Comparison of ENCODE assay signal across 8 mouse cellular contexts in the genomic region with DNA sequence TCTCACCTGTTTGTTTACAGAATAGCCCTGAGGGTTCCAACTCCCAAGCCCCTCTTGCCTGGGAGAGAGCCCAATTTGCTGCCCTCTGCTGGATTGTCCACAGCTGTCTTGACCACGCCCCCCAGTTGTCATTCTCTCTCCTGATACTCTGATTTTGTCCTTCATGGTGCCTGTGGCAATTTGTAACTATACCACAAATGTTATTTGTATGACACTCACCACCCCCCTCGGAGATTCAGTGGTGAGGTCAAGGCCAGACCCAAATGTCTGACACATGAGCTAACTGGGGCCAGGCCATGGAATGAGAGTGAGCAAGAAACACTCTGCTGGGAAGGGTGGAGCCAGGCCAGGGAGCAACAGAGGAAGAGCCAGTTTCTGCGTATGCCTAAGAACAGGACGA. TPM values are rescaled to one million over a fixed set of nuclear protein-coding genes. Genes with fewer than 3 reads are reported as not detected.
DNase-seq lines count a peak whose midpoint lies in the region; ATAC-seq and TF ChIP-seq lines count a peak whose summit lies in the region.

No protein-coding gene starts in this region.

- peaks cover 4 to 31% of the 10 kb centered on the region in 2 experiments; a peak in 3 of 4 replicates for H3K4me1 ChIP-seq in CH12.LX (ENCODE audit: control insufficient read depth in 1 of 2, insufficient read depth in 2 of 2)
- no peaks in the 10 kb centered on the region for H3K4me1 ChIP-seq in intestine, embryonic 16.5 days (ENCODE audit: control insufficient read depth, insufficient read depth, low read length)

- no peak overlapping the region for H3K27ac ChIP-seq in CH12.LX (ENCODE audit: insufficient read depth, low read depth)
- no peak overlapping the region for H3K27ac ChIP-seq in intestine, embryonic 16.5 days (ENCODE audit: low read length)

- H3K4me3 ChIP-seq in CH12.LX (replicated peaks in 1 of 3; ENCODE audit: low read depth in 2 of 3, low read length in 2 of 3, poor library complexity in 1 of 3), result no peak overlapping the region
- H3K4me3 ChIP-seq in intestine, embryonic 16.5 days (ENCODE audit: low read length), result no peak overlapping the region

- peak; percentile 45 for TF ChIP-seq RAD21 in CH12.LX (IDR thresholded peaks at IDR 0.05; ENCODE audit: low read depth, low read length)

- peak in 1 of 2 experiments; percentile 72; a peak in 2 of 4 replicates for TF ChIP-seq CTCF in CH12.LX (conservative IDR thresholded peaks at IDR 0.05 in 1 of 2, IDR thresholded peaks at IDR 0.05 in 1 of 2; ENCODE audit: low read depth in 2 of 2, low read length in 2 of 2)

- no peak for TF ChIP-seq POLR2A in CH12.LX (IDR thresholded peaks at IDR 0.05; ENCODE audit: low read depth, low read length)

- H3K79me2 ChIP-seq in CH12.LX (replicated peaks; ENCODE audit: control insufficient read depth, extremely low read depth, insufficient read depth, poor library complexity, severe bottlenecking), result no peaks in the 10 kb centered on the region

- H3K36me3 ChIP-seq in CH12.LX (replicated peaks in 1 of 2; ENCODE audit: control insufficient read depth in 1 of 2, insufficient read depth in 1 of 2, low read length in 1 of 2), result peaks cover 0 to 10% of the 10 kb centered on the region in 2 experiments
- no peaks in the 10 kb centered on the region for H3K36me3 ChIP-seq in intestine, embryonic 16.5 days (ENCODE audit: control insufficient read depth, insufficient read depth, low read length)

- H3K4me2 ChIP-seq in CH12.LX (ENCODE audit: insufficient read depth, low read depth, poor library complexity, severe bottlenecking), result no peak overlapping the region
- no peak overlapping the region for H3K4me2 ChIP-seq in intestine, embryonic 16.5 days (ENCODE audit: low read depth, low read length)

- dilution Hi-C loops in CH12.LX (cut with MboI; ENCODE audit: extremely low pct_ligation_motif_present, extremely low pct_unique_long_range_greater_than_20kb, low sequenced_read_pairs), result no loop called here

- H3K9me3 ChIP-seq in CH12.LX (replicated peaks; ENCODE audit: low read length), result peaks cover 8% of the 10 kb centered on the region
- H3K9me3 ChIP-seq in intestine, embryonic 16.5 days (ENCODE audit: control insufficient read depth, low read length), result no peaks in the 10 kb centered on the region; the same call in 1 of the 2 replicates

- TF ChIP-seq EP300 in CH12.LX (IDR thresholded peaks at IDR 0.05; ENCODE audit: low read length), result no peak

- WGBS in intestine, embryonic 16.5 days, result 20% methylated on average over 4 of the region's 4 CpGs

- ATAC-seq in intestine, embryonic 16.5 days, result peak; percentile 52

- in situ Hi-C loops in CH12.LX (cut with MboI; ENCODE audit: low pct_ligation_motif_present, low pct_unique_long_range_greater_than_20kb, low sequenced_read_pairs), result no loop called here

- peaks cover under 1% of the 10 kb centered on the region for H3K27me3 ChIP-seq in CH12.LX (replicated peaks)
- no peaks in the 10 kb centered on the region for H3K27me3 ChIP-seq in intestine, embryonic 16.5 days (replicated peaks; ENCODE audit: control insufficient read depth, insufficient read depth, low read length)

- DNase-seq in kidney, adult 18-20 months, result peak; percentile 28
- DNase-seq in kidney, adult 11 months, result no peak
- peak; percentile 34 for DNase-seq in CH12.LX (ENCODE audit: extremely low read depth)
- peak; percentile 84 to 92 for DNase-seq in adrenal gland, adult (ENCODE audit: inconsistent age in 2 of 2, low spot score in 1 of 2)
- peak; percentile 64 for DNase-seq in retina, postnatal 1 day
- no peak for DNase-seq in cerebellum, adult 9-10 months
- no peak for DNase-seq in left cerebral cortex, adult 9 months (ENCODE audit: low spot score in 2 of 2)

- no peak overlapping the region for H3K9ac ChIP-seq in CH12.LX (ENCODE audit: insufficient read depth, low read depth)
- no peak overlapping the region for H3K9ac ChIP-seq in intestine, embryonic 16.5 days (ENCODE audit: low read depth, low read length)

TF ChIP-seq in CH12.LX, 34 proteins besides CTCF, POLR2A, EP300 and RAD21:
- TF ChIP-seq IRF4 (IDR thresholded peaks at IDR 0.05; ENCODE audit: low read depth, low read length) (0 out of 2 replicates have a peak, but pooled peaks have one; percentile 33), KAT2A (IDR thresholded peaks at IDR 0.05; ENCODE audit: insufficient replicate concordance, low read length) (no peak), NELFE (IDR thresholded peaks at IDR 0.05; ENCODE audit: low read depth, low read length) (no peak), TBP (conservative IDR thresholded peaks at IDR 0.05; ENCODE audit: low read depth, low read length) (no peak), E2F4 (IDR thresholded peaks at IDR 0.05; ENCODE audit: insufficient replicate concordance, low read depth, low read length) (no peak), GABPA (IDR thresholded peaks at IDR 0.05; ENCODE audit: insufficient replicate concordance, low read depth, low read length) (no peak), HCFC1 (IDR thresholded peaks at IDR 0.05; ENCODE audit: low read depth, low read length) (no peak), USF1 (IDR thresholded peaks at IDR 0.05; ENCODE audit: low read depth, low read length) (no peak), MYC (IDR thresholded peaks at IDR 0.05; ENCODE audit: low read depth, low read length) (no peak), BHLHE40 (IDR thresholded peaks at IDR 0.05; ENCODE audit: low read depth, low read length) (no peak), MXI1 (IDR thresholded peaks at IDR 0.05; ENCODE audit: low read depth, low read length) (no peak), ZKSCAN1 (IDR thresholded peaks at IDR 0.05; ENCODE audit: borderline replicate concordance, low read depth, low read length) (no peak), SMC3 (IDR thresholded peaks at IDR 0.05; ENCODE audit: low read depth, low read length) (peak; percentile 73)
TF ChIP-seq in CH12.LX: peak in this region for 2.

RNA-seq across cellular contexts. Expression of gene Dmkn, which starts 4.7 kb away (rescaled TPM):
- total RNA-seq in CH12.LX (2012; rRNA removed) (not detected in 2 replicates), CH12.LX (2014; rRNA removed) (not detected in 2 replicates)
- polyA plus RNA-seq in CH12.LX (2012; ENCODE audit: insufficient read length, low read depth), result not detected in 2 replicates
- 4.4 and 5.8 TPM in 2 replicates for polyA plus RNA-seq in intestine, embryonic 16.5 days (2015; fragmentation: Nextera tagmentation; extraction: Ambion mirVana)

RNA-seq across cellular contexts. Expression of gene Sbsn, which starts 7.6 kb away (rescaled TPM):
- total RNA-seq in CH12.LX (2012; rRNA removed) (0.59 and 0.76 TPM in 2 replicates), CH12.LX (2014; rRNA removed) (0.30 TPM in 1 of 2 replicates, not detected in the other)
- polyA plus RNA-seq in CH12.LX (2012; ENCODE audit: insufficient read length, low read depth), result 0.69 and 1.1 TPM in 2 replicates
- 0.89 and 1.6 TPM in 2 replicates for polyA plus RNA-seq in intestine, embryonic 16.5 days (2015; fragmentation: Nextera tagmentation; extraction: Ambion mirVana)

RNA-seq across cellular contexts. Expression of gene Gapdhs, which starts 15.4 kb away (rescaled TPM):
- 0.42 and 0.89 TPM in 2 replicates for total RNA-seq in CH12.LX (2012; rRNA removed)
- not detected in 2 replicates for total RNA-seq in CH12.LX (2014; rRNA removed)
- polyA plus RNA-seq in CH12.LX (2012; ENCODE audit: insufficient read length, low read depth), result 1.7 and 2.9 TPM in 2 replicates
- 0.32 TPM in 1 of 2 replicates, not detected in the other for polyA plus RNA-seq in intestine, embryonic 16.5 days (2015; fragmentation: Nextera tagmentation; extraction: Ambion mirVana)

RNA-seq across cellular contexts. Expression of gene Krtdap, which starts 28.8 kb away (rescaled TPM):
- total RNA-seq in CH12.LX (2012; rRNA removed) (not detected in 2 replicates), CH12.LX (2014; rRNA removed) (not detected in 2 replicates)
- polyA plus RNA-seq in CH12.LX (2012; ENCODE audit: insufficient read length, low read depth), result not detected in 2 replicates
- 1.5 and 3.4 TPM in 2 replicates for polyA plus RNA-seq in intestine, embryonic 16.5 days (2015; fragmentation: Nextera tagmentation; extraction: Ambion mirVana)

RNA-seq across cellular contexts. Expression of gene Tmem147, which starts 29.5 kb away (rescaled TPM):
- total RNA-seq in CH12.LX (2012; rRNA removed), result 136 and 137 TPM in 2 replicates
- 152 and 154 TPM in 2 replicates for total RNA-seq in CH12.LX (2014; rRNA removed)
- 98.4 and 149 TPM in 2 replicates for polyA plus RNA-seq in CH12.LX (2012; ENCODE audit: insufficient read length, low read depth)
- polyA plus RNA-seq in intestine, embryonic 16.5 days (2015; fragmentation: Nextera tagmentation; extraction: Ambion mirVana), result 242 and 249 TPM in 2 replicates

Comparison
In these comparisons a context has a peak if more than half of its experiments do, and no peak if none do; other contexts are left out.
1. DNase-seq: peak in kidney, adult 18-20 months (single experiment), CH12.LX (single experiment), adrenal gland, adult (2 of 2) and retina, postnatal 1 day (single experiment); none in kidney, adult 11 months (single experiment), cerebellum, adult 9-10 months (single experiment) and left cerebral cortex, adult 9 months (0 of 2).